Mouse (Mus musculus) R1 (cell line): ENCODE results near the gene Gm5615.

Experiments used
- DNase-seq: peaks from one replicate; pipeline ENCODE4 v3.0.0-alpha.2; 2018; ENCODE audit warnings: low read depth, low spot score

Gm5615 gene

DNA sequence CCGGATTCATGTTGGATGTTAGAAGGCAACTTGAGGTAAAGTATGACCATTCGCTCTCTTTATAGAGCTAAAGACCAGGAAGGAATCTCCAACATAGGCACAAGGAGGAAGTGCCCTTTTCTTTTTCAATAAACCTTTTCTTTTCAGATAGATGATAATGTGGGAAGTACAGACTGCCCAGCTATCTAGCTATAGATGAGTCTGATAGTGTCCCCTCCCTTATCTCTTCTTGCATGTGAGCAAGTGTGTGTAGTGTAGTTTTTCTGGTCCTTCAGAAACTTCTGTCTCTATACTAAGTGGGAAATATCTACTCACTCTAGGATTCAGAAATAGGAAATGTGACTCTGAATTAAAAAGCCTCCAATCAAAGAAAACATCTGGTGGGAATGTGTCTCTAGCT, at the start of gene Gm5615:
TSS of gene Gm5615 (minus strand) at position 101 of the 400 bp plus-strand sequence.
- DNase-seq, result no peak

DNA sequence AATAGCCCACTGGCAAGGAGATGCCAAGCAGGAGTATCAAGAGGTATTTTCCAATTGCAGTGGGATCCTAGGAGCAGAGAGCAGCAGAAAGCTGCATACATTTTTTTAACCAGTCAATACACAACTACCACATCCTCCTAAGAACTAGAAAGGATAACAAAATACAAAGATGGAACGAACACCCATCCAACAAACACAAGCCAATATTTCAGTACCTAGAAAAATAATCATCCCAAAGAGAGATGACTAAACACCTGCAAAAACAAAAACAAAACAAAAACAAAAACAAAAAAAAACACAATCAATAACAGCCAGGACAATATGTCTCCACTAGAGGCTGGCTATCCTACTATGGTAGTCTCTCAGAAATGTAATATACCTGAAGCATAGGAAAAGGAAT, 40.8 kb upstream of the Gm5615 start, which contains the start of gene Gm17689:
TSS of gene Gm17689 (minus strand) at position 101 of the 400 bp plus-strand sequence.
- DNase-seq, result no peak

DNA sequence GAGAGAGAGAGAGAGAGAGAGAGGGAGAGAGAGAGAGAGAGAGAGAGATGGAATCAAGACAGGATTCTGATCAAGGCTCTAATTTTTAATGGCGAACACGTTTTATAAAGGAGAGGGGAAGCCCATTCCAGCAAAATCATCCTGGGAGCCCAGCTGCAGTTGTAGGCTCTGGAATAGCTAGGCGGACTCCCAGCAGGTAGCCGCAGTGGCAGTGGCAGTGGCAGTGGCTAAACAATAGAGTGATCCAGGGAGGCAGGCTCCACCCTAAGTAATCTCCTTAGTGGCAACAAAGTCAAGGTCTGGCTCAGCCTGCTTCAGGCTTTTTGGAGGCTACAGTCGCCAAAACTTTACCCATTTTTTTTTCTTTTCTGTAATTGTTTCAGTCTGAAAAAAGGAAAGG, 37.6 kb downstream of the Gm5615 start:
- DNase-seq, result peak; percentile 66

DNA sequence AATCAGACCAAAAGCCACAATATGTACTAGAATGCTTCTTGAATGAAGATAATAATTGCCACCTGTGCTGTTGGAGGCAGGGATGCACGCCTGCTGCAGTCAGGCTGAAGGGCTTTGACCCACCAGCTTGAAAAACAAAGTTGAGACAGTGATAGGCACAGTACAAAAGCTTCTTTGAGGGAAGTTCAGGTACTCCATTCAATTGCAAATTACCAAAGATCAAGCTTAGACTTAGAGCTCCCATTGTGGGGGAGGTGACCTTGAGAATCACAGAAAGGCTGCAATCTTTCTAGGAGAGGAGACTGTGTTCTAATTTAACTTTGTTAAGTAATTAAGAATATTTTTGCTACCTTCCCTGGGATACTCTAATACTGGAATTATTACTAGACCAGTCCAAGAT, 45.9 kb downstream of the Gm5615 start:
- DNase-seq, result peak; percentile 94

DNA sequence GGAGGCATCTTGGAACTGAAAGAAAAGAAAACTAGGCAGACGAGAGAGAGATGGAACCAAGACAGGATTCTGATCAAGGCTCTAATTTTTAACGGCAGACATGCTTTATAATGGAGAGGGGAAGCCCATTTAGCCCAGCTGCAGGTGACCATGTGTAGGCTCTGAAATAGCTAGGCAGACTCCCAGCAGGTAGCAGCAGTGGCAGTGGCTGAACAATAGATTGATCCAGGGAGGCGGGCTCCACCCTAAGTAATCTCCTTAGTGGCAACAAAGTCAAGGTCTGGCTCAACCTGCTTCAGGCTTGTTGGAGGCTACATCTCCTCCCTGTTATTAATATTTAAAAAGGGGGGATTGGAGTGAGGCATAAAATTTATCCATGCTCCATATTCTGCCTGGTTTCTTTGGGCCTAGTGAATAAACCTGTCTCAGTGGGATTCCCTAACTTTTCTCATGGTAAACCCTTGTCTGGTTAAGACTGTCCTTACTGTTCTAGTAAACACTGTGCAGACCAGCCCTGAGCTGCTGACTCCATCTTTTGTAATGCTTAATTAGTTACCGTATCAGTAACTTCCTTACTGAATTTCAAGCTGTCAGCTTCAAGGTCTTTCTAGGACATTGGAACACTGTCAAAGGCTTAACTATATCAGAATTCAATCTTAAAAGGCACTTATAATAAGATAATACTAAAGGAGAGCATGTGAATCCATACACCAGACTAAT, 47.1 kb downstream of the Gm5615 start:
- DNase-seq, result peak; percentile 91
